Mouse (Mus musculus) CD8-positive naive resting alpha-beta T cell, adult 2 months (primary cell): ENCODE results near the gene Cdh3.

ENCODE experiments used
- DNase-seq, 2 experiments: peaks; one replicate each; pipeline ENCODE4 v3.0.0; 2022; ENCODE audit warnings: low read depth in 2 of 2, low spot score in 2 of 2

The Cdh3 gene

GRCm38 (mm10) chr8:106526725-106527124 lies 16.0 kb downstream of the Cdh3 start:
- DNase-seq: no peak

GRCm38 (mm10) chr8:106527241-106528036 lies 16.7 kb downstream of the Cdh3 start:
- DNase-seq: peak in 1 of 2 experiments; percentile 14

DNA sequence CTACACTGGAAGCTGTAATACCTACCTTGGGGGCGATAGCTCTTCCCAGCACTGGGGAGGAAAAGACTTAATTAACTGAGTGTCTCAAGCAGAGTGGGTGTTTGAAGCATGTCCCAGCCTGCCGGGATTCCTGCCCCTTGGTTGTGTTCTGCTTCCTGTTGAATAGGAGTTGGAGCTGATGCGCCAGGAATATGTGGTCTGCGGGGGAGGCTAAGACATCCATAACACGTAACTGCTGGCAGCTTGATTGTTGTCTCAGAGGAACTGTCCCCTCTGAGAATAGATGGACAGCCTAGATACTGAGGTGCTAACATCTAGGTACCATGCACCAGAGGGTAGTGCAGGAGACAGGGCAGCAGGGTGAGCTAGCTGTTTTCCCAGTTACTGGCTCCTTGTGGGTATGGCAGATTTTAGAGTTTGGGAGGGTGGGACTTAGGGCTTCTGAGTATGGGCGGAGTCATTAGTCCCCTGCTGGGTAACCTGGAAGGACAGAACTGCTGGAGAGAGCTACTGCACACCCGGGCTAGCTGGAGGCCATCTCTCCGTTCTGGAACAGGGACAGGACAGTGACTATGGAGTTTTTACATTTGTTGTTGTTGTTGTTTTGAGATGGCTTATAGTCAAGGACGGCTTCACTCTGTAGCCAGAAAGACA lies 18.0 kb downstream of the Cdh3 start:
- no peak for DNase-seq

DNA sequence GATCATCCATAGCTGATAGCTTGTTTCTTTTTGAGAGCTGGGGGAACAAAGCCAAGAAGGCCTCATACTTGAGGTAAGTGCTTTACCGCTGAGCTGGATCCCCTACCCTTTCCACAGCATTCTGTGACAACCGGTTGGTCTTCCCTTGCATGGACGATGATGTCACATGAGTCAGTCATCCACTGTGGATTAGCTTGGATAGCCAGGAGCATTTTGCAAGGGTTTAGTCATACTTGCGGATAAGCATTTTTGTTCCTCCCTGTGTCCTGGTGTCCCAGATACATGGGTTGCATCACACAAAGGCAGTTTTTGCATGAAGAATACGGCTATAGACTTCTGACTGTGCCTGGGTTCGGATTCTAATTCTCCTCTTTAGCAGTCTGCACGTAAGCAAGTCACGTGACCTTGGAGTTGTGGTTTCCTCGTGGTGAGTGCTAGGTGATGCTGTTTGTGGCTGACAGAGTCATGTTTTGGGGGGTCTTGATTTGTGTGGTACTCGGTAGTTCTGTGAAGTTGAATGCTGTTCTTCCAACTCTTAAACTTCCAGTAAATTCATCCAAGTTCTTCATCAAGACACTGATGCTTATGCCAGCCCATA lies 19.3 kb downstream of the Cdh3 start:
- DNase-seq: no peak

DNA sequence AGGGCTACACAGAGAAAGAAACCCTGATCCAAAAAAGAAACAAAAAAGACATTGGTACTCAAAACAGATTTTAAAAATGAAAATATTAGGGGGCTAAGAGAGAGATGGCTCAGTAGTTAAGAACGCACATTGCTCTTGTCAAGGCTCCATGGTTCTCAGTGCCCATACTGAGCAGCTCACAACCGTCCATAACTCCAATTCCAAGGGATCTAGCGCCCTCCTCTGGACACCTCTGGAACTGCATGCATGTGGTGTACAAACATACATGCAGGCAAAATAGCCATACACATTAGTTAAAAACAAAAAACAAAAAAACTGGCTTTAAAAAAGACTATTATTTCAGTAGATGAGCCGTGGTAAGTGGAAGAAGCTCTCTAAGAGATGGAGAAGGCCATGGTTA lies 19.9 kb downstream of the Cdh3 start:
- no peak for DNase-seq

GRCm38 (mm10) chr8:106533709-106534108 lies 23.0 kb downstream of the Cdh3 start:
- no peak for DNase-seq

DNA sequence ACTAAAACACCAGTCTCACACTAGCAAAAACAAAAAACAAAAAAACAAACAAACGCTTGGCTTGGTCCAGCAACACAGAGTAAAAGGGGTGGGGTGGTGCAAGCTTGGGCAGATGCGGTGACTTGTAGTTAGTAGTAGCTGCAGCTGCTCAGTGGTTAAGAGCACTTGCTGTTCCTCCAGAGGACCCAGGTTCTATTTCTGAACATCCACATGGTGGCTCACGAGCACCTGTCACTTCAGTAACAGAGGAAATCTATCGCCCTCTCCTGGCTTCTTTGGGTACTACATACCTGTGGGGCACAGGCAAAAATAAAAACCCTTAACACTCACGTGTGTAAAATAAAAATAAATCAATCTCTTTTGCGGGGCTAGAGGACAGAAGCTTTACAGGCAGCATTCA lies 23.8 kb downstream of the Cdh3 start:
- peak; percentile 55 to 68 for DNase-seq

GRCm38 (mm10) chr8:106535448-106535847 lies 24.8 kb downstream of the Cdh3 start:
- DNase-seq: no peak

DNA sequence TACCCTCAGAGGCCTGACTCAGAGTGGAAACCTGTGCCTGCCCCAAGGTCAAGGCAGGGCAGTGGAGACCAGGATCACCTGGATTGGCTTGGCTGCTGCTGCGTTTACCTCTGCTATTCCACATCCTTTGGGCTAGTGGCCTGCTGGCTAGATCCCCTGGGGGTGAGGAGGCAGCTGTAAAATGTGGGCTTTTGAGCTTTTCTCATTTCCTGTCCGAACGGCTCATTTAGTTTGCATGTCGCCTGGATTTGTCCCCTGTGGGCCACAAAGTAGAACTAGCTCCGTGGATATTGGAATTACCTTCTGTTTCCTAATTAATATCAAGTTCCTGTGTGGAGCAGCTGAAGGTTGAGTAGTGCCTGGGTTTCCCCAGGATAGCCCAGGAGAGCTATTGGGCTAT lies 28.5 kb downstream of the Cdh3 start:
- no peak for DNase-seq

DNA sequence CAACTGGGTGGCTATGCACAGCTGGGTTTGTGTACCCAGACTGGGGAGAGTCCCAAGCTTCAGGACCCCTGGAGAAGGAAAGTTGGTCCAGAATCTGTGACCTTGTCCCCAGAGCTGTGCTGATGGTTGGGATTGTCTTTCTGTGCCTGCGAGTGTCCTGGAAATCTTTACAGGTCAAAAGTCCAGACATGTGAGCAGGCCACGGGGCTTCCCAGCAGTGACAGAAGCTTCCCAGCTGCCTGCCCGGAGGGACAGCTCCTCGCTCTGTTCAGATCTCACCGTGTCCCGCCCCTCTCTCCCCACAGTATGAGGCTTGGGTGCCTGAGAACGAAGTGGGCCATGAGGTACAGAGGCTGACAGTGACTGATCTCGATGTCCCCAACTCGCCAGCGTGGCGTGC lies 30.3 kb downstream of the Cdh3 start:
- DNase-seq: no peak

GRCm38 (mm10) chr8:106543043-106543442 lies 32.4 kb downstream of the Cdh3 start:
- no peak for DNase-seq

- DNase-seq: peak; percentile 29 to 50
Observed at GRCm38 (mm10) chr8:106545149-106545548, 34.5 kb downstream of the Cdh3 start.

- DNase-seq: no peak
Observed at GRCm38 (mm10) chr8:106546746-106547145, 36.1 kb downstream of the Cdh3 start.

- no peak for DNase-seq
Observed at GRCm38 (mm10) chr8:106548366-106548936, 37.8 kb downstream of the Cdh3 start.

DNA sequence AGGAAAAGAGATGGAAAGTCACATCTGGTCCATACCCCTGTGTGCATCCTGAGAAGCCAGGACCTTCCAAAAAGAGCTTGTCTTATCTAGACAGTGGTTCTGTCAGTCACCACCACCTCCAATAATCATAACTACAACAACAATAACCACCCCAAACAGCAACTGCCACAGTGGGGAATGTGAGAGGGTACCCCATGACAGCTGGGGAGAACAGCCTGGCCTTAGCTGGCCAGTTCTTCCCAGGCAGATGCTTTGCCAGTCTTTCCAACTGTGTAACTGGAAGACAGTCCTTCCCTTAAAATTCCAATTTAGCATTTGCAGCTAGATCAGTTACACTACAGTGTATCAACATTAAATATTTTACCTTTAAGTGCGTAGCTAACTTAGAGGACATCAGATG lies 40.2 kb downstream of the Cdh3 start:
- DNase-seq: no peak

DNA sequence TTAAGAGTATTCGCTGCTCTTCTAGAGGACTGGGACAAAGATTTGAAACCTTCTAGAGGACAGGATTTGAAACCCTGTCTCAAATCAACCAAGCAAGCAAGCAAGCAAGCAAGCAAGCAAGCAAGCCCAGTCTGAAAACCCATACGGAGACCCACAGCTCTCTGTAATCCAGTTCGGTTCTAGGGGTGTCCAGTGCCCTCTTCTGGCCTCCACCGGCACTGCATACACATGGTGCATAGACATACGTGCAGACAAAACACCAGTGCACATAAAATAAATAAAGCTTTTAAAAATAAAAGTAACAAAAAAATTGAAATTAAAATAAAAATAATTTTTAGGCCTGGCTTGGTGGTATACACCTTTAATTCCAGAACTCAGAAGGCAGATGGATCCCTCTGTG lies 43.3 kb downstream of the Cdh3 start:
- no peak for DNase-seq

- DNase-seq: no peak
Observed at GRCm38 (mm10) chr8:106556068-106556645, 45.5 kb downstream of the Cdh3 start.

DNA sequence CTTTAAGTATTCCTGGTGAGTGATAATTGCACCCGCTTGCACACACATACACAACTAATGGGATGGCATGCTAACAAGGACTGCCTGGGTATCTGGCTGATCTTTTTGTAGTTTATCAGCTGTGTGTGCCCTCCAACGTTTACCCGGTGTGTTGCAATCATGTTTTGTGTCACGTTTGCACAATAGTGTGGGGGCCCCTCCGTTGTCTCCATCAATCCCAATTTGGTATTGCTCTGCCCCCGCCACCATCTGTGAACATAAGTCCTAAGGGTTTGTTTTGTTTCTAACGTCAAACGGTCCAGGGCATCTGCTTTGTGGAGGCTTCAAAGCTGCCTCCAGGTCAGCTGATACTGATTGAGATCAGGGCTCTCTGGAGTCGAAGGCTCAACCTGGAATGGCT lies 49.2 kb downstream of the Cdh3 start:
- DNase-seq: no peak

- DNase-seq: peak; percentile 72
Observed at GRCm38 (mm10) chr8:106561097-106561865, 50.6 kb downstream of the Cdh3 start.

DNA sequence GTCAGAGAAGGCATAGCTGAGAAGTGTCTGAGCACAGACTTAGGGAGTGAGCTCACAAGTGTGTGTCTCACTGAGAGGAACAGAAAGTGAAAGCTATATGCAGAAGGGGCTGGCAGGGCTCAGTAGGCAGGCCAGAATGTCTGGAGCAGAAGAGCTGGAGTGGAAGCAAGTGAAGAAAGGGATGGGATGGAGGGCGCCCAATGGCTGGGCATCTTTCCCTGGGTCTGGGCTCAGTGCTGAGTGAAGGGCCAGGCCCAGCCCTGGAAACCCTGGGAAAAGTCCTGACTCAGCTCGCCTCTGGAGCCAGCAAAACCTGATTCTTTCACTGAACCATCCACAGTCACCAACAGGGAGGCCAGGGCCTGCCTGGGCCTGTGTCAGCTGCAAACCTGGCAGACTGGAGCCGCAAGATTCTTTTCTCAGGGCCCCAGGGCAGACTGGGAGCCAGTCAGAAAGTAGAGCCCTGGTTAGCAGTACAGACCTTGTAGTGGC lies 53.0 kb downstream of the Cdh3 start:
- DNase-seq: peak in 1 of 2 experiments; percentile 5

DNA sequence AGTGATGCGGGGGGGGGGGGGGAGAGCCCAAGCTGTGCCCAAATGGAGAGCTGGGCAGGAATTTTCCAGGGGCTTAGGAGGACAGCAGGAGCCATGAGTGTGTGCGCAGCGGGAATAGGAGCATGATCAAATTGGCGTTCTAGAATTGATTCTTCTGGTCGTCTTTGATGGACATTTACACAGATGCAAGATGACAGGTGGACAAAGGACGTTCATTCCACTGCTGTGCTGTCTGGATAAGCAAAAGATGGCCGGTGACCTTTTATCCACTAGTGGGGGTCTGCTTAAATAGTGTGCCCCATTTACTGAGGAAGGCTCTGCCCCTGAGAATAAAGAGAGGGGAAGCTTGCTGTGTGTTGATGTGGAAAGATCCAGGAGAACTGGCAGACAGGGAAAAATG lies 58.3 kb downstream of the Cdh3 start:
- DNase-seq: no peak
